Mouse (Mus musculus): ENCODE measurements at regions not wholly inside any gene's neighbourhood (a gene's known extent, or its start where the extent isn't known, plus 50 kb on each side); places are given as distances from the start of the nearest gene placed in this dataset.

- H3K27me3 ChIP-seq (replicated peaks), result peaks cover 4% of the 10 kb centered on the region
- H3K27ac ChIP-seq (replicated peaks), result no peak overlapping the region
- H3K9ac ChIP-seq, result no peak overlapping the region
- no peaks in the 10 kb centered on the region for H3K4me1 ChIP-seq
- H3K36me3 ChIP-seq, result no peaks in the 10 kb centered on the region
- ATAC-seq (ENCODE audit: extremely low read depth, insufficient number of reproducible peaks, low FRiP score, low TSS enrichment), result no peak
- H3K4me3 ChIP-seq, result no peak overlapping the region
- no peak overlapping the region for H3K4me2 ChIP-seq
- WGBS, result 73% methylated on average over 9 of the region's 9 CpGs
- H3K9me3 ChIP-seq, result no peaks in the 10 kb centered on the region
Observed at GRCm38 (mm10) chr1:90320518-90320917, 116.7 kb downstream of the Ackr3 start.

DNA sequence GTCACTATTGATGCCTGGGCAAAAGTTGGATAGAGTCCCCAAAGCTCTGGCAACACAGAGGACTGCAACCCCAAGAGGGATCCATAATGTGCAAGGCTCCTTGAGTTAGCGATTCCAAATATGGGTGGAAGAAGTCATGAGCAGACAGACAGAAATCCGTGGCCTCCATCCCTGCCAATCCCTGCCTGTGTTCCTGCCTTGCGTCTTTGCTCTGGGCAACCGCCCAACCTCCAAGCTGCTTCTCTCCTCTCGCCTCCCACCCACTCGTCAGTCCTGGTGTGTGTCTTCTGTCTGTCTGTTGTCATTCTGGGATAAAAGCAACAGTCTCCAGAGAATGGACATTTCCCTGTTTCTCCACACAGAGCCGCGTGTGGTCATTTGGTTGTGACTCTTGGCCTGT, 117.7 kb downstream of the Ackr3 start:
- WGBS, result 74% methylated on average over 8 of the region's 8 CpGs
- H3K4me1 ChIP-seq, result no peaks in the 10 kb centered on the region
- H3K9ac ChIP-seq, result no peak overlapping the region
- H3K27ac ChIP-seq (replicated peaks), result no peak overlapping the region
- H3K27me3 ChIP-seq (replicated peaks), result peaks cover 5% of the 10 kb centered on the region
- no peak overlapping the region for H3K4me3 ChIP-seq
- ATAC-seq (ENCODE audit: extremely low read depth, insufficient number of reproducible peaks, low FRiP score, low TSS enrichment), result no peak
- no peaks in the 10 kb centered on the region for H3K36me3 ChIP-seq
- H3K4me2 ChIP-seq, result no peak overlapping the region
- H3K9me3 ChIP-seq, result no peaks in the 10 kb centered on the region

- H3K9ac ChIP-seq, result no peak overlapping the region
- 72% methylated on average over 6 of the region's 6 CpGs for WGBS
- H3K4me1 ChIP-seq, result no peaks in the 10 kb centered on the region
- H3K4me3 ChIP-seq, result no peak overlapping the region
- H3K4me2 ChIP-seq, result no peak overlapping the region
- ATAC-seq (ENCODE audit: extremely low read depth, insufficient number of reproducible peaks, low FRiP score, low TSS enrichment), result no peak
- H3K36me3 ChIP-seq, result no peaks in the 10 kb centered on the region
- no peak overlapping the region for H3K27ac ChIP-seq (replicated peaks)
- no peaks in the 10 kb centered on the region for H3K9me3 ChIP-seq
- H3K27me3 ChIP-seq (replicated peaks), result peaks cover 8% of the 10 kb centered on the region
Observed at GRCm38 (mm10) chr1:90327237-90327636, 123.5 kb downstream of the Ackr3 start.

DNA sequence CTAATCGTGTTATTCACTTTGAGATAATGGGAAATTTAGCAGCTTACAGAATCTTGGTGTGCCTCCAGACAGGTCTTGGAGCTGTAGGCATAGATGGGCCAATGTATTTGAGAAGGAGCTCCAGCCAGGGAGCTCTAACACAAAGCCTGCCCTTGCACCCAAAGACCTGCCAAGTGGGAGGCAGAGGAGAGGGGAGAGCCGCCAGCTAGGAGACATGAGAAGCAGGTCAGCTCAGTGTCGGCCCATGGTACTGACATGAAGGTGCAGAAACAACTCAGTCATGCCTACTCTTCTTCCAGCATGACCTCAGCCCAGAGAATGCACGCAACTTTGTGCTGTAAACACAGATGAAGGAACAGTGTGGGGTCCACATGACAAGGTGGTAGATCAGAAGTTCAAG, 128.8 kb downstream of the Ackr3 start:
- Histone ChIP-seq H3K4me1 (0 out of 2 replicates have a peak, but pooled peaks cover 11% of the 10 kb centered on the region), H3K27me3 (replicated peaks) (peaks cover 3% of the 10 kb centered on the region; the same call in 1 of the 2 replicates), H3K9ac (no peak overlapping the region), H3K9me3 (no peaks in the 10 kb centered on the region), H3K36me3 (no peaks in the 10 kb centered on the region), H3K27ac (replicated peaks) (no peak overlapping the region), H3K4me3 (no peak overlapping the region), H3K4me2 (no peak overlapping the region)
- no peak for ATAC-seq (ENCODE audit: extremely low read depth, insufficient number of reproducible peaks, low FRiP score, low TSS enrichment)
- WGBS, result 78% methylated on average over 4 of the region's 4 CpGs

DNA sequence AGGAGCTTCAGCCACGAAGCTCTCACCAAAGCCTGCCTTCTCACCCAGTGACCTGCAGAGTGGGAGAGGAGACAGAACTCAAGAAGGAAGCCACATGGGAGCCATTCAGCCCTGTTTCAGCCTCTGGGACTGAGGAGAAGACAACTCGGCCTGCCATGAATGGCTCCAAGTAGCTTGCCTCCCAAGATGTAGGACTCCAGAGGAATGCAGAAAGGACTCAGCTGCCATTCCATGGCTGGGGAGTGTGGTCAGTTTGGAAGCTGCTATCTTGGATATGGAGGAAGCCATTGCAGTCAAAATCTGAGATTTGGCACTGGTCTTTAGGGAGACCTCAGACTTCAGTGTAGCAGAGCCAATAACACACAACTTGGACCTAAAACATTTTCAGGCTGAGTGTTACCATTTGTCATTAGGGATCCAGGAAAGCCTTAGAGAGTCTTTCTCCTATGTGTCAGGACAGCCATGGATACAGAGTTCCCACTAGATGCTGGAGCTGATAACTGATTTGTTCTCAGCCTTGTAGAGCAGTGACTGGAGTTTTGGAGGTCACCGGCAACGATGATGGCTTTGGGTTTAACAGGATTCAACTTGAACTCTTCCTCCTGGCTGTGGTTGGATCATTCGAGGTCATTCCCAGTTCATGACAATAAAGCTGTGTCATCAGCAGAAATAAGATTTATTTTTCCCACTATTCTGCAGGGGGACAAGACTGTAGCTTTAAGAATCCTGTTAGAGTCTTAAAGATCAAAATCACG, 130.1 kb downstream of the Ackr3 start:
- H3K9me3 ChIP-seq, result no peaks in the 10 kb centered on the region
- no peak overlapping the region for H3K27ac ChIP-seq (replicated peaks)
- no peak for ATAC-seq (ENCODE audit: extremely low read depth, insufficient number of reproducible peaks, low FRiP score, low TSS enrichment)
- H3K36me3 ChIP-seq, result no peaks in the 10 kb centered on the region
- 0 out of 2 replicates have a peak, but pooled peaks cover 11% of the 10 kb centered on the region for H3K4me1 ChIP-seq
- no peak overlapping the region for H3K4me2 ChIP-seq
- H3K9ac ChIP-seq, result no peak overlapping the region
- WGBS, result 70% methylated on average over 6 of the region's 6 CpGs
- peaks cover 14% of the 10 kb centered on the region; the same call in 1 of the 2 replicates for H3K27me3 ChIP-seq (replicated peaks)
- no peak overlapping the region for H3K4me3 ChIP-seq

DNA sequence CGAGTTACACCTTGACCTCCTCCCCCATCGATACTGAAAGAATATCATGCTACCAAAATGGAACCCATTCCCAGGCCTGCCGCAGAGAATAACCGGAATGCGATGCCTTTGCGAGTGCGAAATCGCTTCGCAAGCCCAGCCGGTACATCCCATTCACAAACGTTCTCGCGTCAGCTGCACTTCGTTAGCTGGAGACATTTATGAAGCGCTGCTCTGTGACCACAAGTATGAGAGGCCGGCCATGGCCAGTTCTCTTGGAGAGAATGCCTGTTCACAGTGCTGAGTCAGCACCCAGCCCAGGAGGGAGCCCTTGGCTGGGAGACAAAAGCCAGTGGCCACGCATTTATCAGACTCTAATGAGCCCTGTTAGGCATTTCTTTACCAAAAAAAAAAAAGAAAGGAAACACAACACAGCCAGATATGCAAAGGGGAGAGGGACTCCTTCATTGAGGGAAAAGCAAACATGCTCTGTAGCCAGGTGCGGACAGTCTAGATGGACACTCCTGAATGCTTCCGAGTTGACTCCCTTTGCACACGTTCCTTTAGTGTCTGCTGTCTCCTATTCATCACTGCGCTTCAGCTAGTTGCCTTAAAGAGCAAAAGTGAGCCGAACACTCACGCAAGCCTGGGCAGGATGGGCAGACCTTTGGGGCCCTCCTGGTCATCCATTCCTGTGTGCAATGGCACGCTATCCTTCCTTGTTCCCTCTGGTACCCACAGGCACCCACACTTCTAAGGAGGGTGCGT, 131.4 kb downstream of the Ackr3 start:
- Histone ChIP-seq H3K4me3 (no peak overlapping the region), H3K4me1 (0 out of 2 replicates have a peak, but pooled peaks cover 11% of the 10 kb centered on the region), H3K9me3 (no peaks in the 10 kb centered on the region), H3K27ac (replicated peaks) (no peak overlapping the region), H3K27me3 (replicated peaks) (peaks cover 23% of the 10 kb centered on the region; the same call in 1 of the 2 replicates), H3K9ac (no peak overlapping the region), H3K36me3 (no peaks in the 10 kb centered on the region), H3K4me2 (no peak overlapping the region)
- WGBS, result 72% methylated on average over 25 of the region's 25 CpGs
- ATAC-seq (ENCODE audit: extremely low read depth, insufficient number of reproducible peaks, low FRiP score, low TSS enrichment), result no peak

- Histone ChIP-seq H3K9me3 (no peaks in the 10 kb centered on the region), H3K4me1 (0 out of 2 replicates have a peak, but pooled peaks cover 15% of the 10 kb centered on the region), H3K36me3 (no peaks in the 10 kb centered on the region), H3K27ac (replicated peaks) (no peak overlapping the region), H3K27me3 (replicated peaks) (0 out of 2 replicates have a peak, but pooled peaks cover 25% of the 10 kb centered on the region), H3K9ac (no peak overlapping the region), H3K4me3 (no peak overlapping the region), H3K4me2 (no peak overlapping the region)
- 63% methylated on average over 12 of the region's 12 CpGs for WGBS
- no peak for ATAC-seq (ENCODE audit: extremely low read depth, insufficient number of reproducible peaks, low FRiP score, low TSS enrichment)
Observed at GRCm38 (mm10) chr1:90337876-90338316, 134.1 kb downstream of the Ackr3 start.

GRCm38 (mm10) chr1:90342346-90342745, 138.6 kb downstream of the Ackr3 start:
- H3K9ac ChIP-seq, result no peak overlapping the region
- no peak for ATAC-seq (ENCODE audit: extremely low read depth, insufficient number of reproducible peaks, low FRiP score, low TSS enrichment)
- no peak overlapping the region for H3K27ac ChIP-seq (replicated peaks)
- H3K27me3 ChIP-seq (replicated peaks), result peaks cover 31% of the 10 kb centered on the region; the same call in 1 of the 2 replicates
- WGBS, result 55% methylated on average over 1 of the region's 1 CpGs
- no peaks in the 10 kb centered on the region for H3K36me3 ChIP-seq
- H3K4me2 ChIP-seq, result no peak overlapping the region
- no peak overlapping the region for H3K4me3 ChIP-seq
- H3K4me1 ChIP-seq, result 0 out of 2 replicates have a peak, but pooled peaks cover 3% of the 10 kb centered on the region
- H3K9me3 ChIP-seq, result no peaks in the 10 kb centered on the region

DNA sequence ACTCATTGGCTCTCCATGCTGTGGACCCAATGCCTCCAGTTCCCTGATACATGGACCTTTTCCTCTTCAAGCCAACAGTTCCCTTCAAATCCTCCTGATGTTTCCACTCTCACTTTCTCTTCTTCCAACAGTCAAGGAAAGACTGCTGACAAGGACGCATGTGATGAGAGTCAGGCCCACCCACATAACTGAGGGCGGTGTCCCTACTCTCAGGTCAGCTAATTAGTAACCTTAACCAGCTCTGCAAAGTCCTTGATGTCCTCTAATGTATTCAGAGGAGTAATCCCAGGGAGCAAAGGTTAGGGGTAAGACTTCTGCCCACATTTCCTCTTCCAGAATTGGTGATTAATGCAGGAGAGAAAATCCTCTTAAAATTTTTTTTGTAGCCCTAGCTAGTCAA, 139.7 kb downstream of the Ackr3 start:
- 69% methylated on average over 2 of the region's 2 CpGs for WGBS
- Histone ChIP-seq H3K27me3 (replicated peaks) (peaks cover 21% of the 10 kb centered on the region; the same call in 1 of the 2 replicates), H3K9ac (no peak overlapping the region), H3K4me2 (no peak overlapping the region), H3K36me3 (no peaks in the 10 kb centered on the region), H3K4me3 (no peak overlapping the region), H3K4me1 (0 out of 2 replicates have a peak, but pooled peaks cover 3% of the 10 kb centered on the region), H3K9me3 (no peaks in the 10 kb centered on the region), H3K27ac (replicated peaks) (no peak overlapping the region)
- ATAC-seq (ENCODE audit: extremely low read depth, insufficient number of reproducible peaks, low FRiP score, low TSS enrichment), result no peak

GRCm38 (mm10) chr1:90347032-90347431, 143.3 kb downstream of the Ackr3 start:
- Histone ChIP-seq H3K4me2 (no peak overlapping the region), H3K9ac (no peak overlapping the region), H3K36me3 (no peaks in the 10 kb centered on the region), H3K27ac (replicated peaks) (no peak overlapping the region), H3K4me3 (no peak overlapping the region), H3K27me3 (replicated peaks) (peaks cover 9% of the 10 kb centered on the region; the same call in 1 of the 2 replicates), H3K4me1 (peaks cover 9% of the 10 kb centered on the region), H3K9me3 (no peaks in the 10 kb centered on the region)
- WGBS, result 33% methylated on average over 6 of the region's 6 CpGs
- no peak for ATAC-seq (ENCODE audit: extremely low read depth, insufficient number of reproducible peaks, low FRiP score, low TSS enrichment)

- H3K27ac ChIP-seq (replicated peaks), result no peak overlapping the region
- peaks cover 6% of the 10 kb centered on the region; the same call in 1 of the 2 replicates for H3K27me3 ChIP-seq (replicated peaks)
- H3K9me3 ChIP-seq, result no peaks in the 10 kb centered on the region
- WGBS, result 43% methylated on average over 6 of the region's 6 CpGs
- no peak for ATAC-seq (ENCODE audit: extremely low read depth, insufficient number of reproducible peaks, low FRiP score, low TSS enrichment)
- H3K4me1 ChIP-seq, result peaks cover 21% of the 10 kb centered on the region
- H3K4me2 ChIP-seq, result no peak overlapping the region
- H3K4me3 ChIP-seq, result no peak overlapping the region
- H3K36me3 ChIP-seq, result no peaks in the 10 kb centered on the region
- H3K9ac ChIP-seq, result no peak overlapping the region
Observed at GRCm38 (mm10) chr1:90349611-90350010, 145.8 kb downstream of the Ackr3 start.
